Mouse (Mus musculus): Measurements from ENCODE around the gene Pfkp. TPM values are rescaled to one million over a fixed set of nuclear protein-coding genes. Genes with fewer than 3 reads are reported as not detected.

Gene Pfkp
- polyA plus RNA-seq, 1 experiment from 2014 or later: 51.5 TPM

DNA sequence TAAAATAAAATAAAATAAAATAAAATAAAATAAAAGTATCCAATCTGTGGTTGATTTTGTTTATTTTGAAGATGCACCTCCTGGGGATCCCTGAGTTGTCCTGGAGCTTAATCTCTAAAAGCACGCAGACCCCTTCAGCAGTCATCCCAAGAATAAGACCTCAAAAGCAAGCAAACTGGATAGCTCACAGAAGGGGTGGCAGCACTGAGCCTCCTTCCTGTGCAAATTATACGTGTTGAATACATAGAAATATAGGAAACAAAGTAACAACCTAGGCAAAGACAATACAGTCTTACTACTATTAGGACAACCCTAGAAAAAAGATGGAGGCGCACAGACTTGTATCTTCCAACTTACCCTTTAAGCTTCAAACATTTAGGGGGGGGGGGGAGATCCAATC is 965 bp upstream of the Pfkp start:
- 75% methylated on average over 3 of the region's 3 CpGs for WGBS
- no peaks in the 10 kb centered on the region for H3K36me3 ChIP-seq (ENCODE audit: control insufficient read depth, insufficient read depth, low read length)
- no peaks in the 10 kb centered on the region for H3K27me3 ChIP-seq (ENCODE audit: control insufficient read depth, insufficient read depth, low read length)
- ATAC-seq (ENCODE audit: insufficient read depth, low FRiP score, low TSS enrichment) (no peak), DNase-seq (ENCODE audit: low spot score) (no peak)
- H3K4me2 ChIP-seq (ENCODE audit: low read depth): no peak overlapping the region
- no peak overlapping the region for H3K9ac ChIP-seq (ENCODE audit: low read length)
- H3K4me1 ChIP-seq (ENCODE audit: control insufficient read depth, insufficient read depth, low read length): no peaks in the 10 kb centered on the region
- no peaks in the 10 kb centered on the region for H3K9me3 ChIP-seq (ENCODE audit: control insufficient read depth, low read length)
- no peak overlapping the region for H3K4me3 ChIP-seq (ENCODE audit: low read depth, low read length)
- no peak overlapping the region for H3K27ac ChIP-seq (ENCODE audit: low read depth, low read length)

DNA sequence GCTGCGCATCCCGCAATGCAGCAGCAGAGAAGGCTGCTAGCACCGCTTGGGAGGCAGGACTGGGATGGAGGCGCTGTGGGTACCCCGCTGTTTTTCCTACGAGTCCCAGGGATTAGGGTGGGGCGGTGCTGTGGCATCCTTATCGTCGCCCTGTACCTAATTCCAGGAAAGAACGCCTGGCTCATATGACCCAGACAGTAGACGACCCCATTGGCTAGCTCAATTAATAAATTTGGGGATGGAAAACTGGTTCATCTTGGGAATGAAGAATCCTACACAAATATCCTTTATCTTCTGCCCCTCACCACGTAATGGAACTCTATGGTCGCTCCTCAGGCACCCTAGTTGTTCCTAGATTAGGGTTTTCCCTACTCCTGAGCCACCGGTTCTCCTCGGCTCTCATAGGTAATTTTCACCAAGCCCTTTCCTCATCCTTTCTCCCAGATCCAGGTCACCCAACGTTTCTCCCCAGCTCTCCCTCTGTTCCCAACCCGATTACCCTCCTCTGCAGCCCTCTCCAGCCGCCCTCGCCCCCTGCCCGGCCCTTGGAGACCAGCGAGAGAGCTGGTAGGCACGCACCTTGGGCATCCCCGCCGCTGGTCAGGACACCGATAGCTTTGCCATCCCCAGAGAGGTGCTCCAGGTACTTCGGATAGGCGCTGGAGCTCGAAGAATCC is 447 bp downstream of the Pfkp start:
- Histone ChIP-seq H3K4me2 (ENCODE audit: low read depth) (peak overlapping the region; percentile 99), H3K36me3 (ENCODE audit: control insufficient read depth, insufficient read depth, low read length) (no peaks in the 10 kb centered on the region), H3K4me3 (ENCODE audit: low read depth, low read length) (peak overlapping the region; percentile 49), H3K27ac (ENCODE audit: low read depth, low read length) (no peak overlapping the region), H3K4me1 (ENCODE audit: control insufficient read depth, insufficient read depth, low read length) (no peaks in the 10 kb centered on the region), H3K9me3 (ENCODE audit: control insufficient read depth, low read length) (no peaks in the 10 kb centered on the region), H3K9ac (ENCODE audit: low read length) (peak overlapping the region; percentile 35), H3K27me3 (ENCODE audit: control insufficient read depth, insufficient read depth, low read length) (no peaks in the 10 kb centered on the region)
- under 1% methylated on average over 28 of the region's 28 CpGs for WGBS
- peak; percentile 30 for DNase-seq (ENCODE audit: low spot score)
- ATAC-seq (ENCODE audit: insufficient read depth, low FRiP score, low TSS enrichment): peak; percentile 25

DNA sequence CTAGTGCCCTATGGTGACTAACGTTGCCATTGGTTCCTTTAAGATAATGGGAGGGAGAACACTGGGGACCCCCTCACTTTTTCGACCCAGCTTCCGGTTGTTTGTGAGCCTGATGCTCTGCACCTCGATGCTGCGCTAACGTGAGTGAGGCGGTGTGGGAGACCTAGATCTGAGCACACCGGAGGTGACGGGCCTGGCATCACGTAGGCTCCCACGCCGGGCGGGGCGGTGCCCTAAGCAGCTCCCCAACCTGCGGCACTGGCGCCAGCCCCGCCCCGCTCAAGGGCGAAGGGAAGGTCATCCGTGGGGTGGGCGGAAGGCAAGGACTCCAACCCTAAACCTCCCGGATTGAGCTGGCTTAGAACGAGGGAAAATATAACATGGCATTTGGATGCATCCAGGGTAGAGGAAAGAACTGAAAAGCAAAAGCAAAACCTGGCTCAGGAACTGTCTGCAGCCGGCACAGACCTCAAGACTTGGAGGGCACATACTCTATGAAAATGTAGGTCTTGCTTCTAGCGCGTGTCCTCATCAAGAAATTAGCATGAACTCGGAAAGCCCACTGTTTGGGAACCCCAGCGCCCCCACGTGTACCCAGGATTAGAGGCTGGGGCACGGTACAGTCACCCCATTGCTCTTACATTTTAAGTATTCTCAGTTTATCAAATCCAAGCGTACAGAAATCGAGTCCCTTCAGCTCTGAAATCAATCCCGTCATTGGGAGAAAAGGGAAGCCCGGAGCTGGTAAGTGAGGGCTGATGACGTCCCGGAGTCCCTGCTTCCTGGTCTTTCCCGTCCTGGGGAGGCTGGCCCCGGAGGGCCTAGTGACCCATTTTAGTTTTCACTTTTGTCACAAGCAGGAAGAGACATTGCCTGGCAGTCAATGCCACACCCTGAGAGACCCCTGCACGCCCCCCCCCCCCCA is 1.2 kb downstream of the Pfkp start:
- WGBS: under 1% methylated on average over 39 of the region's 39 CpGs
- DNase-seq (ENCODE audit: low spot score) (peak; percentile 38), ATAC-seq (ENCODE audit: insufficient read depth, low FRiP score, low TSS enrichment) (peak; percentile 23)
- Histone ChIP-seq H3K9me3 (ENCODE audit: control insufficient read depth, low read length) (no peaks in the 10 kb centered on the region), H3K27me3 (ENCODE audit: control insufficient read depth, insufficient read depth, low read length) (no peaks in the 10 kb centered on the region), H3K9ac (ENCODE audit: low read length) (peak overlapping the region; percentile 35), H3K4me2 (ENCODE audit: low read depth) (peak overlapping the region; percentile 99), H3K36me3 (ENCODE audit: control insufficient read depth, insufficient read depth, low read length) (no peaks in the 10 kb centered on the region), H3K4me1 (ENCODE audit: control insufficient read depth, insufficient read depth, low read length) (no peaks in the 10 kb centered on the region), H3K4me3 (ENCODE audit: low read depth, low read length) (peak overlapping the region; percentile 49), H3K27ac (ENCODE audit: low read depth, low read length) (no peak overlapping the region)

DNA sequence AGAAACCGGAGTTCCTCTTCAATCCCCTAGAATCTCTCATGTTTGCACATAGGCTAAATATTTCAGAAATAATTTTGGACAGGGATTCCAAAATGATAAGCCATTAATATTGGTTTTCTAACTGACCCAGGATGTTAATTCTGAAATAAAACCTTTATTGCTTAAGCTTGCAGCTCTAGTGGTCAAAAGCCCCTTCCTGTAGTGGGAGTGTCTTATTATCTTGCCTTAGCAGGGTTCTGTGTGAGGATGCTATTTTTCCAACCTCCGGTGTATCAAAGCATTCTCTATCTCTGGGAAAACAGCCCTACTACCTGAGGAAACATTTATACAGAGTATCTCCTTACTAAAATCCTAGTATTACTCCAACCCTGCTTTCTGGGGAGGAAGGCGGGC is 1.9 kb downstream of the Pfkp start:
- Histone ChIP-seq H3K27ac (ENCODE audit: low read depth, low read length) (no peak overlapping the region), H3K4me3 (ENCODE audit: low read depth, low read length) (peak overlapping the region; percentile 49), H3K36me3 (ENCODE audit: control insufficient read depth, insufficient read depth, low read length) (no peaks in the 10 kb centered on the region), H3K27me3 (ENCODE audit: control insufficient read depth, insufficient read depth, low read length) (no peaks in the 10 kb centered on the region), H3K4me1 (ENCODE audit: control insufficient read depth, insufficient read depth, low read length) (no peaks in the 10 kb centered on the region), H3K4me2 (ENCODE audit: low read depth) (peak overlapping the region; percentile 99), H3K9ac (ENCODE audit: low read length) (no peak overlapping the region), H3K9me3 (ENCODE audit: control insufficient read depth, low read length) (no peaks in the 10 kb centered on the region)
- ATAC-seq (ENCODE audit: insufficient read depth, low FRiP score, low TSS enrichment) (no peak), DNase-seq (ENCODE audit: low spot score) (no peak)
- WGBS: 48% methylated on average over 3 of the region's 3 CpGs

DNA sequence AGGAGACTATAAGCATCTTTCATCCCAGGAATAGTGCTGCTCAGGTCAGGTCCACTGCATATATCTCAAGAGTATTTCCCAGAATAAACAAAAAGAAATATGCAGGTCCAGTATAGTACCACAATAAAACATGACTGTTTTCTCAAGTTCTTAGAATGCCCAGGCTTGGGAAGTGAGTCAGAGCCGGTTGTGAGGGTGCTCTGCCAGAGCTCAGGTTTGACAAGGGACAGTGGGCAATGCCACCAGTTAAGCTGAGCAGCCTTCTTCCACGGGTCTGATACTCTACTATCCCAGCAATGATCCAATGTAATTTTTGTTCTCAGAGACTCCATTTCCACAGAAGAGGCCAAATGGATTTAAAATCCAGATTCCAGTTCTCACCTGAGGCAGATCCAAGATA is 2.3 kb downstream of the Pfkp start:
- DNase-seq (ENCODE audit: low spot score): no peak
- no peak overlapping the region for H3K27ac ChIP-seq (ENCODE audit: low read depth, low read length)
- no peak overlapping the region for H3K4me2 ChIP-seq (ENCODE audit: low read depth)
- no peaks in the 10 kb centered on the region for H3K9me3 ChIP-seq (ENCODE audit: control insufficient read depth, low read length)
- no peaks in the 10 kb centered on the region for H3K4me1 ChIP-seq (ENCODE audit: control insufficient read depth, insufficient read depth, low read length)
- WGBS: 87% methylated on average over 2 of the region's 2 CpGs
- H3K9ac ChIP-seq (ENCODE audit: low read length): no peak overlapping the region
- no peaks in the 10 kb centered on the region for H3K36me3 ChIP-seq (ENCODE audit: control insufficient read depth, insufficient read depth, low read length)
- H3K4me3 ChIP-seq (ENCODE audit: low read depth, low read length): no peak overlapping the region
- no peaks in the 10 kb centered on the region for H3K27me3 ChIP-seq (ENCODE audit: control insufficient read depth, insufficient read depth, low read length)
- ATAC-seq (ENCODE audit: insufficient read depth, low FRiP score, low TSS enrichment): no peak

DNA sequence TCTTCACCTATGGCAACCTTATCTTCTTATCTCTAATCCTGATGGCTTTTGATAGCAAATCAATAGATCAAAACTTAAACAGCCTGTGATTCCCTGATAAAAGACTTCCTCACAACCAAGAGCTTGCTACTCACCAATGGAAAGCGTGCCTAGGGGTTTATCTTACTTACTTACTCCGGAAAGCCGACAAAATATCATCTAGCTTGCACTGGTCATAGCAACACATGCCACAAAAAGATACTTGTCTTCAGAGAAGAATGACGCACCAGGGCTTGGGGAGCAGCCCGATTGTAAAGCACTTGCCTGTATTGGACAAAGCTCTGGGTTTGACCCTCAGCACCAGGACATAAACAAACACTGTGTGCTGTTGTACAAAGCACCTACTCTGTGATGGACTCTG is 4.6 kb downstream of the Pfkp start:
- Histone ChIP-seq H3K27ac (ENCODE audit: low read depth, low read length) (no peak overlapping the region), H3K4me1 (ENCODE audit: control insufficient read depth, insufficient read depth, low read length) (no peaks in the 10 kb centered on the region), H3K9ac (ENCODE audit: low read length) (no peak overlapping the region), H3K4me2 (ENCODE audit: low read depth) (no peak overlapping the region), H3K9me3 (ENCODE audit: control insufficient read depth, low read length) (no peaks in the 10 kb centered on the region), H3K4me3 (ENCODE audit: low read depth, low read length) (no peak overlapping the region), H3K27me3 (ENCODE audit: control insufficient read depth, insufficient read depth, low read length) (no peaks in the 10 kb centered on the region), H3K36me3 (ENCODE audit: control insufficient read depth, insufficient read depth, low read length) (no peaks in the 10 kb centered on the region)
- DNase-seq (ENCODE audit: low spot score) (no peak), ATAC-seq (ENCODE audit: insufficient read depth, low FRiP score, low TSS enrichment) (no peak)
- WGBS: 92% methylated on average over 5 of the region's 5 CpGs

DNA sequence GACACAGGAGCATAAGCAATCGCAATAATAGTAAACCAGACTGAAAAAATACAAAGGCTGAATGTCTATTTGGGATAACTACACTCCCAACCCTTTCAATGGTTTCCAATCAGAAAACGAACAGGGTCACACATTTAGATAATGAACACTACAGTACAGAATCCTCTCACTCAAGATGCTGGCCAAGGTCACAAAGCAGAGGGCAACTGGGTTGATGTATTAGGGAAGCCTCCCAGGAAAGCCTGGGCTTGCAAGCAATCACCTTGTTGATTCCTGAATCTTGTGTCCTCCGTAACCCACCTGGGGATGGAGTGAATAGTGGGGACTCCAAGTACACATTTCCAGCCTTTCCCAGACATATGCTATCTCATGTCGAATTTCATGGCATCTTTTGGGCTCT is 5.6 kb downstream of the Pfkp start:
- 82% methylated on average over 4 of the region's 4 CpGs for WGBS
- Histone ChIP-seq H3K36me3 (ENCODE audit: control insufficient read depth, insufficient read depth, low read length) (no peaks in the 10 kb centered on the region), H3K4me1 (ENCODE audit: control insufficient read depth, insufficient read depth, low read length) (no peaks in the 10 kb centered on the region), H3K9ac (ENCODE audit: low read length) (no peak overlapping the region), H3K4me3 (ENCODE audit: low read depth, low read length) (no peak overlapping the region), H3K9me3 (ENCODE audit: control insufficient read depth, low read length) (no peaks in the 10 kb centered on the region), H3K27me3 (ENCODE audit: control insufficient read depth, insufficient read depth, low read length) (no peaks in the 10 kb centered on the region), H3K27ac (ENCODE audit: low read depth, low read length) (no peak overlapping the region), H3K4me2 (ENCODE audit: low read depth) (no peak overlapping the region)
- no peak for ATAC-seq (ENCODE audit: insufficient read depth, low FRiP score, low TSS enrichment)
- DNase-seq (ENCODE audit: low spot score): no peak

DNA sequence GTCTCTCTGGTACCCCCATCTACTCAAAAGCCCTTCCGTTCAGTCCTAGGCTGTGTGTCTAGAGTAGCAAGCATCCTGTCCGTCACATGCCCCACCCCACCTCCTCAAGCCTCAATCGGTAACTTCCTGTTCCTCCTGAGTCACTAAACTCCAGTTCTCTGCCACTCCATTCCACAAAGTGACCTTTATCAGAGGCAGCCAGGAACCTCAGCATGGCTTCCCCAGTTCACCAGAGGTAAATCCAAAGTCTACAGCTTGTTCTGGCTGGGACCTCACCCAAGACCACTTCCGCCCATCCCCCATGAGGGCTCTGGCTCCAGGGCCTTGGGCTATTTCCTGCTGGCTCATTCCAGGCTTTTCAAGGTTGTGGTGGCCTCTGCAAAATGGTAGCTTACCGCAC is 6.1 kb downstream of the Pfkp start:
- WGBS: 90% methylated on average over 5 of the region's 5 CpGs
- no peaks in the 10 kb centered on the region for H3K27me3 ChIP-seq (ENCODE audit: control insufficient read depth, insufficient read depth, low read length)
- H3K4me3 ChIP-seq (ENCODE audit: low read depth, low read length): no peak overlapping the region
- H3K9ac ChIP-seq (ENCODE audit: low read length): no peak overlapping the region
- H3K4me1 ChIP-seq (ENCODE audit: control insufficient read depth, insufficient read depth, low read length): no peaks in the 10 kb centered on the region
- ATAC-seq (ENCODE audit: insufficient read depth, low FRiP score, low TSS enrichment) (no peak), DNase-seq (ENCODE audit: low spot score) (no peak)
- H3K4me2 ChIP-seq (ENCODE audit: low read depth): no peak overlapping the region
- H3K27ac ChIP-seq (ENCODE audit: low read depth, low read length): no peak overlapping the region
- H3K36me3 ChIP-seq (ENCODE audit: control insufficient read depth, insufficient read depth, low read length): no peaks in the 10 kb centered on the region
- no peaks in the 10 kb centered on the region for H3K9me3 ChIP-seq (ENCODE audit: control insufficient read depth, low read length)

DNA sequence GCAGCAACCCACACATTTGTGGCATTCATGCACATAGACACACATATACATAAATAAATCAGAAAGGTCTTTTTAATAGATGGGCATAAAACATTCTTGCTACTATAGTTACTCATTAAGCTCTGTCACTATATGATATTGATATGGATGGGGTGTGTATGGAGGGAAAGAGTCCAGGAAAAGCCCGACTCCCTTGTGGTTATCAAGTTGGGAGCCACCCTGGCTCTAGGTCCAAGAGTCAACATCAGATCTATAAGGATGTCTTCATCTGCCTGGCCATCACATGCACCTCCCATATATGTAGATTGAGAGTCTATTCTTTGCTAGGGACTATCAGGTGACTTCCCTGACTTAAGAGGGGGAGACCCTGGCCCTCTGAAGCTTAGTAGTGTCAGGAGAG is 7.1 kb downstream of the Pfkp start:
- H3K36me3 ChIP-seq (ENCODE audit: control insufficient read depth, insufficient read depth, low read length): no peaks in the 10 kb centered on the region
- H3K9me3 ChIP-seq (ENCODE audit: control insufficient read depth, low read length): no peaks in the 10 kb centered on the region
- no peak overlapping the region for H3K27ac ChIP-seq (ENCODE audit: low read depth, low read length)
- DNase-seq (ENCODE audit: low spot score): no peak
- WGBS: 85% methylated on average over 1 of the region's 1 CpGs
- H3K4me2 ChIP-seq (ENCODE audit: low read depth): no peak overlapping the region
- no peaks in the 10 kb centered on the region for H3K4me1 ChIP-seq (ENCODE audit: control insufficient read depth, insufficient read depth, low read length)
- no peak for ATAC-seq (ENCODE audit: insufficient read depth, low FRiP score, low TSS enrichment)
- no peaks in the 10 kb centered on the region for H3K27me3 ChIP-seq (ENCODE audit: control insufficient read depth, insufficient read depth, low read length)
- no peak overlapping the region for H3K9ac ChIP-seq (ENCODE audit: low read length)
- H3K4me3 ChIP-seq (ENCODE audit: low read depth, low read length): no peak overlapping the region

All from neural tube, embryonic 11.5 days (tissue).